Mouse (Mus musculus) lung, adult 2 months (tissue): Measurements from ENCODE around the gene Mum1.

Source experiments
- CTCF ChIP-seq: fragments of 200-500 bp; IDR thresholded peaks from 2 replicates; pipeline ENCODE4 v1.5.1; 2011; ENCODE audit warnings: mild to moderate bottlenecking, low read length, control low read depth; ENCODE audit not compliant: insufficient read depth
- POLR2A ChIP-seq: fragments of 200-500 bp; IDR thresholded peaks from 2 replicates; pipeline ENCODE4 v1.6.1; 2011; ENCODE audit warnings: low read depth, mild to moderate bottlenecking, control low read depth, low read length, borderline replicate concordance; ENCODE audit errors: extremely low read depth

DNA sequence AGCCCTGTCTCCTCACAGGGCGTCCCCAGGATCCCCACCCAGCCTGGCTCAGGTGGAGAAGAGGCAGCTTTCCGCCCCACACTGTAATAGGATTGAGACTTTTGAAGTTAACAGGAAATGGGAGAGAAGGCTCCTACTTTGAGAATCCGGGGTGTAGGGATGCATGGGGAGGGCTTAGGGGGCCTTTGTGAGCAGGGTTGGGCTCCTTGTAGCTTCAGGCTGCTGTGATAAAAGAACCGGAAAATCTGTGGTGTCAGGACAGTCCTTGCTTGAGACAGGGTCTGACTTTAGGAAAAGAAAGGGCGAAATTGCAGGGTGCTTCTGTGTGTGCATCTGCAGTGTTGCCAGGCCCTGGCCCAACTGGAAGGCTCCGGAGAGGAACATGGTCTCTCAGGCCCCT lies 25.7 kb upstream of the Mum1 start:
- TF ChIP-seq POLR2A (no peak), CTCF (no peak)
